Mouse (Mus musculus): Measurements from ENCODE around the gene Tmub2.

GRCm38 (mm10) chr11:102246871-102247270 lies 37.9 kb upstream of the Tmub2 start:
- TF ChIP-seq GATA1 (IDR thresholded peaks at IDR 0.05; ENCODE audit: borderline replicate concordance, low read length) (no peak), FLI1 (IDR thresholded peaks at IDR 0.05; ENCODE audit: low read length) (no peak)
